Mouse (Mus musculus) adrenal gland (tissue): ENCODE measurements around the gene Uba3.

Experiments
- intact Hi-C: fragments of 180-260 bp; cut with DNase I; formaldehyde crosslinking; loops from one replicate; pipeline ENCODE4 v1.15.1; 2025

Uba3 gene

DNA sequence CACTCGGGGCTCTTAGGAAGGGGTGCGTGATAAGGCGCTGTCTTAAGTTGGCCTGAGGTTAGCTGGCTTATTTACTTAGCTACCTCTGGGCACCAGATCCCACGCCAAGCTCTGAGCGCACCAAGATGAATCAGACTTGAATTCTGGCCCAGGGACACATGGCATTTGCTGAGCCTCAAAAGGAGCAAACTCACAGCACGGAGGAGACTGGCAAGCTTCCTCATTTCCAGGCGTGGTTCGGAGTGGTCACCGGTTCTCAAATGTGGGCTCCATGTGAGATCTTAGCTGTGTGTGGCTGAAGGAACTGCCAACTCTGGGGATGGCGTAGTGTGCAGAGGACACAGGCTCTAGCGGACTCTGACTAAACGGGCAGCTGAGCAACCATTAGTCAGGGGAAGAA is 6.5 kb upstream of the Uba3 start:
- intact Hi-C loops = no loop called here

DNA sequence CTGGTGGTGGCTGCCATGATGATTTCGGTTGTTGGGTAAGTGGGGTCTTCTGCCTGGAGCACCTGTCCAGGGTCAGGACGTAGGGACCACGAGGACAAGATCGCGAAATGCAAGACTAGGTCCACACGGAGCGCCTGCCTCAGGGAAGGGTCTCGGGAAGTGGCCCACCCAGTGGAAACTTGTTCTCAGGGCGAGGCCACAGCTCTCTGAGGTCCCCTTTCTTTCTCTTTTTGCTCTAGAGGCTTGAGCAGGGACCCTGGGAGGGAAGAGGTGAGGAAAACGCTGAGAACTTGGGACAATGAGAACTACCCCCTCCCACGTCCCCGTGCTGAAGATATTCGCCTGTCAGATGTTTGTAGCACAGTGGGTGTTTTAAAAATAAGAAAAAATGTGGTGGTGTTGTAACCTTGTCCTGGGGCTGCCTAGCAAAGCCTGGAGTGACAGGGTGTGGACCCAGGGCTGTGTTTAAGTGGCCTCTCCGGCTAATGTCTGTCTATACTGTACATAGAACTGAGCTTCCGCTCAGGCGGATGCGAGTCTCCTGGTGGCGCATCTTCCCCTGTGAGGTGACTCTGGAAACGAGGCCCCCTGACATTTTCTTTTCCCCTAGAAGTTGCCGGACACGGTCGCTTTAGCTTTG is 5.6 kb upstream of the Uba3 start:
- intact Hi-C loops = no loop called here

DNA sequence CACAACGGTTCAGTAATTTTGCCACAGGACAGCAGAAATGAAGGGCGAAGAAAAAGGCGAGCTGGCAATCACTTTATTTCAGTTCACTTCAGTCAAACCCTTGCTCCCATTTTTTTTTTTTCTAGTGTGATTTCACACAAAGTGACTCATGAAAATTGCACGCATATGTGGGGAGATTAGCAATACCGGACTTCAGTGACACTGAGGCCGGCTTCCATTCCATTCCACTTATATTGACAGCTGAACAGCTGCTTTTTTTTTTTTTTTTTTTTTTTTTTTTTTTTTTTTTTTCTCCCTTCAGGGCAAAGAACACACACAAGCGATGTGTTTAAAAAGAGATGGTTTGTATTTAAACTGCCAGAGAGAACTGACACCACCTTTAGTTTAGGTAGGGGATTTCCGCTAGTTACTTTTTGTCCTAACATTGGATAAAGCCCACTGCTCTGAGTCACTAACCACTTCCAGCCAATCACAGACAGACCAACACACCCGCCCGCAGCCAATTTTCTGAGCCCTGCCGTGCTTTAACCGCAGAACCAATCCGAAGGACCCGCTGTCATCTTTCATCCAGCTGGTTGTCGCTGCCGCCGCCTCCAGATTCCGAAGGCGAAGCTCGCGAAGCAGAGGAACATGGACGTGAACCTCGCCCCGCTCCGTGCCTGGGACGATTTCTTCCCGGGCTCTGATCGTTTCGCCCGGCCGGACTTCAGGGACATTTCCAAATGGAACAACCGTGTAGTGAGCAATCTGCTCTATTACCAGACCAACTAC is 4.9 kb upstream of the Uba3 start, which contains the start of gene Arl6ip5:
Gene Arl6ip5, plus strand, starts transcription at position 499 of the 771 bp plus-strand sequence.
- intact Hi-C loops = no loop called here

DNA sequence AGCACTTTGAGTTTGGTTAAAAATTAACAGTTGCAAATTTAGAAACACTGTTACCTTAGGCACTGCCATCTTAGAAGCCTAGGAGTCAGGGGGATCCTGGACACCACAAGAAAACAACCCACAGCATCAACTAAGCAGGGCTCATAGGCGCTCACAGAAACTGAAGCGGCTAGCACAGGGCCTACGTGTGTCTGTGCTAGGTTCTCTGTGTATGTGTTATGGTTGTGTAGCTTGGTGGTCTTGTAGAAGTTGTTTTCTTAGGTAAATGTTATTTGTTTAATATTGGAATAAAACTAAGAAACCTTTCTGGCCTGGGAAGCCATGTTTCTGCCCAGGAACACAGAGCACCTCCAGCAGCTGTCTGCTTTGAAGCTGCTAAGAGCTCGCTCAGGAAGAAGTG is 4.3 kb upstream of the Uba3 start:
- intact Hi-C loops = no loop called here

DNA sequence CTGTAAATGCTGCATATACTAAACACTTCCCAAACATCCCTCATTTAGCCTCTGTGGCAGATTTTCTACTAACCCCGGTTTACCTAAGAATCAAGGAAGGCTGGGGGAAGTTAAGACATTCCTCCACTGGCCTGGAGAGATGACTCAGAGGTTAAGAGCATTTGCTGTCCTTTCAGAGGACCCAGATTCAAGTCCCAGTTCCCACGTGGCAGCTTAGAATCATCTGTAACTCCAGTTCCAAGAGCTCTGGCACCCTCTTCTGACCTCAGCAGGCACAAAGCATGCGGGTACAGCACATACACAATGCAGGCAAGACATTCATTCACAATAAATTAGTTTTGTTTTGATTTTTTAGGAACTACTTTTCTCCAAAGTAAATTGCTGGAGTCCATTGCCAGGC is 3.8 kb upstream of the Uba3 start:
- intact Hi-C loops = no loop called here

DNA sequence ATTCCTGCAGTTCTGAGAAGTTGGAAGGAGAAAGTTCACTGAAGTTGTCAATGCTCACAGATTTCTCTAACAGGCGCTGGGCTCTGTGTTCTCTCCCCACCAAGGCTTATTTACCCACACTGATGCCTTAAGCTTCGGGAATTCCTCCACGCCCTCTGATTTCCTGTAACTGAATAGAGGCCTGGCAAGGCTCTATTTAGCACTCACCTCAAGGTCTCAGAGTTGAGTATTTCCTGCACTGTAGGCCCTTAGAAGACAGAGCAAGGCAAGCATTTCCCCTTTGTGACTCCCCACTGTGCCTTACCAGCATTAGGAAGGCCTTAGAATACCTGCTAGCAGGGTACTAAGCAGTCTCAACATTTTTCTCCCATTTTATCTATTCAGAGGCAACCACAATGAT is 3.0 kb upstream of the Uba3 start:
- intact Hi-C loops = no loop called here

DNA sequence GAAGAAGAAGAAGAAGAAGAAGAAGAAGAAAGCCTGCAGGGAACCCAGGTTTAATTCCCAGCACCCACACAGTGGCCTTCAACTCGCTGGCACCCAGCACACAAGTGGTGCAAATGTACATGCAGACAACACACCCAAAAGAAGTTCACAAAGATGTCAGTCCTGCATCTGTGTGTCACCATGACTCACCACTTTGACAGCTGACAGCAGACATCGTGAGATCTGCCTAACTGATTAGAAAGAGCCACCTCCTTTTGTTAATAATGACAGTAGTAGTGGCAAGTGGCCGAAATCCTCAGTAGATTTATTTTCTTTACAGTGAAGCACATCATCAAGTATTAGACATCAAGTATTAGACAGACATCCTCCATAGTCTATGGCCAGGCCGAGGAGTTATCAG is 1.6 kb upstream of the Uba3 start:
- intact Hi-C loops = no loop called here

DNA sequence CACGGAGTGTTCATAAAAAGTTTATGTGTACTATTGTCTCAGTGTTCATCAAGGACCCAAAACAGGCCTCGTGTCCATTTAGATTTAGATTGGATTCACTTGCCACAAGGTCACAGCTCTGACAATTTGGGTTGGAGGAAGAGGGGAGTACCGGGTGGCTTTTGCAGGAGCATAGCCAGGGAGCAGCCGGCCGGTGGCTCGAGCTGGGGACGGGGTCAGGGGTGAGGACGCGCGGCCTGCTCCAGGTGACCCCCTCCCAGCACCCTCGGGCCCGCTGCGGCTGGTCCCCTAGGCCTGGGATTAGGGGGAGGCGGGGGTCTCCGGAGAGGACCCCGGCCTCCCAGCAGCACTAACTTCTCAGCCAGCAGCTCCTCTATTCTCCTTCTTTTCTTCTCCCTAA is 495 bp downstream of the Uba3 start:
- intact Hi-C loops = no loop called here

DNA sequence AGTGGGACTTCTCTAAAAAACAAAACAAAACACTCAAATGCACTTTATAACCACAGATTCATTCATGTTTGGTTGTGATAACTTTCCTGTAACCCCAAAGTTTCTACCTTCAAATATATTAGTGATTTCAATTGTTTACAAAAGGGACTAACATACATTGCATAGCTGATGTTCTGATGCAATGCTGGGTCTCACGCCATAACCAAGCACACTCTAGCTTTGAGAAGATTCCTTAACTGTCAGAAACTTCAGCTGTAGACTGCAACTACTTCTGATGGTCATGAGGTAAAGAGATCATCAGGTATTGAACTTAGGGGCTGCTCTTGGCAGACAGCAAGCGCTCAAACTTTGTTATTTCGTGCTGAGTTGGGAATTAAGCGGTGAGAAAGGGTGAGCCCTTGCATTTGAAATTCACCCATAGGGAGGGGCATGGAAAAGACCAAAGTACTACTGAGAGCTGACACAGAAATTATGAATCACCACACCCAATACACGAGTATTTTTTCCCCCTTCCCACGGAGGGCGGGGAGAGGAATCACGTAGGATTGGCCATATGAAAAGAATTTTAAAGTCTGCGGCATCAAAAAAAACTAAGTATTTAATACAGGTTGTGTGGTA is 1.1 kb downstream of the Uba3 start:
- intact Hi-C loops = no loop called here

DNA sequence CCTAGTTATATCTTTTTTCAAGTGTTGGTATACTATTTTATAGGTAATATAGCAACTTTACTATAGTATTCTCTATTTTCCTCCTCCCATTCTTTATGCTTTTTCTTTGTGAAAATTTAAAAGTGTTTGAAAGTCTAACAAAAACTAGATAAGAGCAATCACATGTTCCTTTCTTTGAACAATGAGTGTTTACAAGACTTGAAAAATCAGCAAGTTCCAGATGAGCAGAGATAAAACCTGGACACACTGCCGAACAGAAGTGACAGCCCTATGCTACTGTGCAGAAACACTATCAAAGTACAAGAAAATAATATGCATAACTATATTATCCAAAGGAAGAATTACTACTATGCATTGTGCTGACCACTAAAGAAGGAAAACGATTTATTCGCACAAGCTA is 3.0 kb downstream of the Uba3 start:
- intact Hi-C loops = no loop called here

DNA sequence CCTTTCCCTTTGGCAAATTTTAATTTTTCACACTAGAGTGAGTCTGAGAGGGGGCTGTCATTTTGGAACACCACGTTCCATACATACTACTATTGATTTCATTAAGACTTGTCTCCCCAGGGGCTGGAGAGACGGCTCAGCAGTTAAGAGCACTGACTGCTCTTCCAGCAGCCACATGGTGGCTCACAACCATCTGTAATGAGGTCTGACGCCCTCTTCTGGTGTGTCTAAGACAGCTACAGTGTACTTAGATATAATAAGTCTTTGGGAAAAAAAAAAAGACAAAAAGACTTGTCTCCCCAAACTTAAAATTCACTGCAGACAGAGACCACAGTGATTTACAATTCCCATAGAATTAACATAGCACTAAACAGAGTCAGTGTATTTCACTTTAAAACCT is 5.0 kb downstream of the Uba3 start:
- intact Hi-C loops = no loop called here

DNA sequence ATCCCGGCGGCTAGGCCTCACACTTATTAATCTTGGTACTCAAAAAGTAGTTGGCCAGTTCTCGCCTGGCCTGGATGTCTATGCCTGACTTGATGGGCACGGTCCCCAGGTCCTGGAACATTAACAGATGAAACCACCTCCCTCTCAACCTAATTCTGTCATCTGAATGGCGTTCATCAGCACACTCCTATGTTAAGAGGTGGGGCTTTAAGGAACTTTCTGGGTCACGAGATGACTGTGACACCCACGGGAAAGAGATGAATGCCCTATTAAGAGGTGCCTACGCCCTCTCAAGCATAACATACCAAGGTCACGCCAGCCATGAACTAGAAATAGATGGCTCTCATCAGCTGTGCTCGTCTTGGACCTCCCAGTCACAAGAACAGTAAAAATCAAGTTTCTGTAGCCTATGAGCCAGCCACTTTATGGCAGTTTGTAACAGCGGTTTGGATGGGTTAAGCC is 26.0 kb downstream of the Uba3 start:
- intact Hi-C loops = no loop called here

DNA sequence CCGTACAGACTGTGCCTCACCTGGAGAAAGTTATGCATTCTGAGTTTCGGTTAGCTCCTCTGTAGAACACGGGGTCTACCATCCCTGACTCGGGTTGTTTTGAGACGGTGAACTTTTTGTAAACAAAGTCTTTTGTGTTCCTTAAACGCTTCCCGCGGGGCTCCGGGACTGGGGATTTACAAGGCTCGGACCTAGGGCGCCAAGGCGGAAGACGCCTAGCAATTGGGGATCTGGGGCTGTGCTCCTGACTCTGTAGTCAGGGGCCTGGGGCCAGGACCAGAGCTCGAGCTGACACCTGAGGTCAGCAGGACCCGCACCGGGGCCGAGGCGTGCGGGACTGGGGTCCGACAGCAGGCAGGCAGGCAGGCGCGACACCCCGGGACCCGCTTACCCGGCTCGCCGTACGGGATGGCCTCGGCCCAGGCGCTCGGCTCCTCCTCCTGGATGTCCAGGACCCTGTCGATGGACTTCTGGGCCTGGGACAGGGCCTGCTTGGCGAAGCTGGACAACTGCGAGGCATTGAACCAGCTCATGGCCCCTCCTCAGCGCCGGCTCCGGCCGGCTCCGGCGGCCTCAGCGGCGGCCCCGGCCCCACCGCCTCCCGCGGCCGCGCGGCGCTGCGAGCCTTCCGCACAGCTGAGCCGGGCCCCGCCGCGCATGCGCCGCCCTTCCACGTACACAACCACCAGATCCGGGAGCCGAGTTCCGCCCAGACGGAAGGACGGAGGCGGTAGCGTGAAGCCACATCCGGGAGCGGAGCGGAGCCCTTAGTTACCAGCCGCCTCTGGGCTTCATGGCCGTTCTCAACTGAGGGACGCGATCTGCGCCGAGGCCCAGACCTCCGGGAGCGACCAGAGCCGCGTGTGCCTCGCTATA is 26.7 kb downstream of the Uba3 start, which contains the start of gene Tmf1:
Gene Tmf1, minus strand, starts transcription at position 632 of the 876 bp plus-strand sequence.
- intact Hi-C loops = no loop called here

DNA sequence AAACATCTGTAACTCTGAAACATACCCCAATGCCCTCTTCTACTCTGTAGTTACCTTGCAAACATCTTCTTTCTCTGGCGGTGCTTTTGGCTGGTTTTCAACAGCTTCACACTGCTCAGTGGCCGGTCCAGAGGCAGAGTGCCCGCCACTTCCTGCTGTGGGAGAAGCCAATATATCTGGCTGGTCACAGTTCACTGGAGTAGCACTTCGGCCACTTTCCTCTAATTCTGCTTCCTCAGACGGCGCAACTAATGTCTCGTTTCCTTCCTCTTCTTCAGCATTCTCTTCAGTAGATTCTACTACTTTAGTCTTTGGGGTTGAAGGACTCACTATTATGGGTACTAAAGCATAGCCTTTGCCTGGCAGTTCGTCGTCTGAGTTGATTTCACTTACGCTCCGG is 29.7 kb downstream of the Uba3 start:
- intact Hi-C loops = no loop called here

DNA sequence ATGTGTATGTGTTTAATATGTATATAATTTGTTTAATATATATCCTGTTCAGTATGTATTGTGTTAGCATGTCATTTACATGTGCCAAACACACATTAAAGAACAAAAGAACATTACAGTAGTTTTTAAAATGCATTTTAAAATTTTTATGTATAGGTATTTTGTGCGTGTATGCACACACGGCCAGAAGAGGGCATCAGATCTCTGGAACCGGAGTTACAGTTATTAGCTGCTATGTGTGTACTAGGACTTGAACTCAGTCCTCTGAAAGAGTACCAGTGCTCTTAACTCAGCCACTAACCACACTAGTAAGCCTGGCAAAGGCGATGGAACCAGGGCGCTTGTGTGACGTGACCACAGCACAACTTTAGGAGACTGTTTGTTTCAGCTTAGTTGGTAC is 55.3 kb downstream of the Uba3 start:
- intact Hi-C loops = no loop called here

DNA sequence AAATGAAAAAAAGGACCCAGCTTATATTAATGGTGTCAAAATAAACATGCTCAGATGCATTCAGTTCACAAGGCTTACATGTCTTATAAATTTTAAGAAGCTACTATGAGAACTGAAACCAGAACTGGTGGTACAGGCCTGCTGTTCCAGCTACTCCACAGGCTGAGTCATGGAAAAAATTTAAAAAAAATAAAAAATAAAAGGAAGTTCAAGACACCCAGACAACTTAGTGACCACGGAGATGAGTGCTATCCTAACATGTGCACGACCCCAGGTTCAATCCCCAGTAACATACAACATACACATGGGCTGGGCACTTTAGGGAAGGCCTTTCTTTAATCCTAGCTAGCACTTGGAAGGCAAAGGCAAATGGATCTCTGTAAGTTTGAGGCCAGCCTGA is 55.7 kb downstream of the Uba3 start:
- intact Hi-C loops = no loop called here

DNA sequence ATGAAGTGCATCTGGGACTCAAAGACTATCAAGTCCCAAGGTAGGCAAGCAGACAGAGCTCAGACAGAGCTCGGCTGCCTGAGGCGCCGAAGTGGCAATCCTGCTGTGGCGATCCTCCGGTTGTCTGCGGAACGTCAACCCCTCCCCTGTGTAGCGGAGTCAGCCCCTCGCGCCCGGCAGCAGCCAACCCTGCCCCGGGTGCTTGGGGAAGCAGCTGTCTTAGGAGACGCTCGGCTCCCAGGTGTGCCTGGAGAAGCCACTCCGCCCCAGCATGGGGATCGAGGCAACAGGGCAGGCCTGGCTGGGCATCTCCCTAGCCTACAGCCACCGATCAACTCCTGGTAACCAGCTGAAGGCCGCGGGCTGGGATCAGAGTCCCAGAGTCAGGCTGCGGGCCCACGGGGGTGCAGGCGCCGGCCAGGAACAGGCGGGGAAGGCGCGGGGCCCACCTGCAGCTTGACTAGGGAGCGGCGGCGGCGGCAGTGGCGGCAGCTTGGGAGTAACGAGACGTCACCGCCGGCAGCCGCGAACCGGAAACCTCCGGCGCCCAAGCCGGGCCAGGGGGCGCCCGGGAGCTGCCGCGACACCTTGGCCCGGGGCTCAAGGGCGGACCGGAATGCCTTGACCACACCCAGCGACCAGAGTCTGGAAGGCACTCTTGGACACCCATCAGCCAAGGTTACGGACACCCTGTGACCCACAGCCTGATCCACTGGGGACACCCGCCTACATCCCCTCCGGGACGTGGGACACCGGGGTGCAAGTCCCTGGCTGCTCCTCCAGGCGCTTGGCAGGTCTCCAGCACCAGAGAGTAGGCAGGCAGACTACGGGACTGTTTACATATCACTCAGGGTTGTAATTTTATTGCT is 56.8 kb downstream of the Uba3 start, which contains the start of gene Eogt:
Gene Eogt, minus strand, starts transcription at position 800 of the 869 bp plus-strand sequence.
- intact Hi-C loops = no loop called here

DNA sequence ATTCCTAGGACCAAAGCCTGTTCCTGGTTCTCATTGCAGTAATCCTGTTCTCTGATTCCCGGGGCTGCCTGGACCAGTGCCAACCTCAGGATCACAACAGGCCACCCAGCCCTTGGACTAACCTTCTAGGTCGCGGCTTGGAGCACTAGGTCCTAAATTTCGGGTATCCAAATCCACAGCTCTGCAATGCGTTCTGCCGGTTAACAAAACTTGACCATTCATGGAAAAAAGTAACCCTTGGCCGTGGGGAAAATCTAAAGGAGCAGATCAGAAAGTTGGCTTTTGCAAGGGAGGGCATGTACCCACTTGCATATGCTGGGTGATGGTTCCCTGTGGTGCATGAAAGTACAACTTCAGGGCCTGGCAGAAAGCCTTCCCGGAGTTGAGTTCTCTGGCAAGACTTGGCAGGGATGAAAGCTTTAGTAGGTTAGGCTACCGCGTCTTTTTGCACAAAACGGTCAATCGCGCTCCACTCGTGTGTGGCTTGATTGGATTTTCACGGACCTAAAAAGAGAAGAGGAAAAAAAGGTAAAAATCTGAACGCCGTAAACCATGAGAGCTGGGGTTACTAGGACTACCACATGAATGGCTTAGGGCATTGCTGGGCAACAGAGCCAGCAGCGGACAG is 57.6 kb downstream of the Uba3 start:
- intact Hi-C loops = no loop called here

DNA sequence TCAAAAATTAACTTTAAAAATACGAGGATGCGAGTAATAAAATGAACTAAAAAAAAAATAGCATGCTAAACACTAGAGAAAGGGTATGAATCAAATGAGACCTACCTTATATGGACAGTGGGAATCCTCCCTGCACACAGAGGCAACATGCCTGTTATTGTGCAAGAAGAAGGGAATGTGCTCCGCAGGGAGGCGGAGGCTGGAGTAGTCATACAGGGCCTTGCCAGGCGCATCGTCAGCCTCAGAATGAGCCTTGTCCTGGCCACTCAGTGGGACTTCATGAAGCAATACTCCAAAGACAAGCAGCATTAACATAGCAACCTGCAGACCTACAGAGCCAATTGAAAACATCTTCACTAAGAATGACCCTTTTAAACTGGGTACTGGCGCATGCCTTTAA is 60.3 kb downstream of the Uba3 start:
- intact Hi-C loops = no loop called here

DNA sequence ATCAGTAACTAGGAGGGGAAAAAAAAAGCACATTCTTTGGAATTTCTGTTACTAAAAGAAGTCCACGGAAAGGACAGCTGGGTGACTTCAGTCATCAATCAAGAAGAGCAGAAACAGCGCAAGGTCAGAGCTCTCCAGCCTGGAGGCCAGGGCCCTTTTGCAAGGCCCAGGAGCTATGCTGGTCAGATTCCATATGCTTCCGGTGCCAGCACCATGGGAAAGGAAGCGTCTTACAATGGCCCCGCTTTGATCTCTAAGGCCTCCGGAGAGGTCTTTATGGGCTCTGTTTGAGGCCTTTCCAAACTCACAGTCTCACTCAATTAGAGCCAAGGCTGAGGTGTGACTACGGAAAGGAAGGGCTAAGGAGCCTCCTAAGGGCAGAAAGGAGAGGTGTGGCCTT is 61.1 kb downstream of the Uba3 start:
- intact Hi-C loops = no loop called here
